Mouse (Mus musculus) thymus, postnatal 14 days (tissue): ENCODE measurements around the gene Schip1.

ENCODE experiments used
- DNase-seq: peaks from one replicate; pipeline ENCODE4 v3.0.0; 2021

Schip1 gene

DNA sequence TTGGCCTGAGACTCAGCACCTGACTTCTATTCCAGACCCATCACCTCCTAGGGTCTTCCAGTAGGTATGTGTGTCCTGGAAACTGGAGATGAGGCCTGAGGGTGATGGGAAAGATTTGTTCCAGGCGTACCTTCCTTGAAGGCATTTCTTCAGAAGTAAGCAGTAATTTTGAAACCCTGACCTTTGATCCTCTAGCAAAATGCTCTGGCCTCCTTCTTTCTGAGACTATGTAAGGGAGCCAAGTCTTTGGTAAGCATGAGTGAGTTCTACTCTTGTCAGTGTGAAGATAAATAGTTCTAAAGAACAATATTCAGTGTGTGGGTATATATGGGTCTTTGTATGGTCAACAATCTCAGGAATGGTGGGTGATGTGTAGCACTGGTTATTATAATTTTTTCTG is 65.8 kb downstream of the Schip1 start:
- DNase-seq: no peak

DNA sequence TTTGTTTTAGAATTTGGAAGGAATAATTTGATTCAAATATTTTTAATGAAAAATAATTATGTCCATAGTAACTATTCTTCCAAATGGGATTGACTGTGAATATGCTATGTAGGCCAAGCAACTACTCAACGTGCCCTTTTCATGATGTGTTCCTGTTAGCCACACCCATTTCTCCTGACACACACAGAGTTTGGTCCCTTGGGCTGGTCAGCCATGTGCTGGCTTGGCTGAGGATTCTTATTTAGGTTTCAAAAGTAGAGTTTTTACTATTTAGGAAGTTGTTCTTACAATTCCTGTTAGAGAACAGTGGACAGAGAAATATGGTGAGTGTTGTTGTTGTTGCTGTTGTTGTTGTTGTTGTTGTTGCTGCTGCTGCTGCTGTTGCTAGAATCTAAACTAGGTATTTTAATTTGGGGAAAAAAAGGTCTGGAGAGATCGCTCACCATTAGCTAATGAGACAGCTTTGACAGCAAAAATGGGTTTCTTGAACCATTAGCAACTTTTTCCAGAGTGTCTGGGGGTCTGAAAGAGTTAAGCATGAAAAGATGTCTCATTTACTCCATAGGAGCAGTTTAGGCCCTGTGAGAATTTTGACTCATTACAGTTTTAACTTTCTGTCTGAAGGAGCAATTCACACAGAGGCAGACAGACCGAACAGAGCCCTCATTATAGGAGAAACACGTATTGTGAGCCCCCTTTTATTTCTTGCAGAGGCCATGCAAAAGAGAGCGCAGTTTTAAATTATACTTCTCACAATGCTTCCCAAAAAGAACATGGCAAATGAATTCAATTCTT is 74.4 kb downstream of the Schip1 start:
- DNase-seq: no peak

DNA sequence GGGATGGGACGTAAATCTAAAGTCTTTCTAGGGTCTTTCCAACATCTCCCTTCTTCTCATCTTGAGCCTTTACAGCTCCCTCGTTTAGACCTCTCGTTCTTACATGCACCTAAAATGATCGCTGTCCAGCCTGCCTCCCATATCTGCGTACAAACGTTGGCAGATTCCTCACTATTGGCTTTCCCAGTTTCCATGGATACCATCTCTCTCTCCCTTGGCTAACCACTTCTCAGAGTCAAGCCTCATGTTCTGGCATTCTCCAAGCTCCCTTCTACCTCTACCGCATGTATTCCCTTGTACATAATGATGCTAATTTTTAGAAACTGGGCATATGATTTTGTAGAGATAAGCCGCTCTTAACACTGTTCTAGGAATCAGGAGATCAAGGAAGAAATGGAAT is 86.1 kb downstream of the Schip1 start:
- no peak for DNase-seq

DNA sequence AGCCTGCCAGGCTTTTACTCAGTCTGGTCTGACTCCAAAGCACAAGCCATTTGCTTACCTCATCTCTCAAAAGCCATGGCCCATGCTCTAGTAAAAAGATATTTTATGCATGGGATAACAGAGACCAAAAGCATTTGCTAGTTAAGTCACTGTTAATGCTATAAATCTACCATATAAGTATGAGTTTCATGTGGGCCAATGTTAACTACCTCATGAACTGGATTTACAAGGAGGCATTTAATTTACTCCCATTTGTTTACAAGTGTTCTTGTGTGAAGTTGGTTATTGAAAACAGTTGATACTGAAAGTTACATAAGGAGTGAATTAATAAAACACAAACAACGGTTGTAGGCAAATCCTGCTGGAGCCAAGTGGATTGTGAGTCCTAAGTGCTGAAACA is 95.6 kb downstream of the Schip1 start:
- DNase-seq: no peak

DNA sequence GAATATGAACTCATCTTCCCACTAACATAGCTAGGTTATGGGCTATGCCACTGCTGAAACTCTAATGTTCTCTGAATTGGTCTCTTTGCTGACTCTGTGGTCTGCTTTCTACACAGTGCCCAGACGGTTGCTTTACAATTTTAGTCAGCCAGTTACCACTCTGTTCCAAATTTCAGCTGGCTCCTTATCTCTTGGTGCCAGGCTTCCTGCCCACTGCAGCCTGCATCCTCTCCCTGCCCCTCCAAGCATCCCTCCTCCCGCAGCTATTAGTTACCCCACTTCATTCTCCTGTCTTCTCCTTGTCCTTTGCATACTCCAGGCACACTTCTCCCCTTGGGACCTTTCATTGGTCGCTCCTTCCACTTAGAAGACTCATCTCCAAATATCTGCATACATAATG is 96.2 kb downstream of the Schip1 start:
- DNase-seq: no peak

DNA sequence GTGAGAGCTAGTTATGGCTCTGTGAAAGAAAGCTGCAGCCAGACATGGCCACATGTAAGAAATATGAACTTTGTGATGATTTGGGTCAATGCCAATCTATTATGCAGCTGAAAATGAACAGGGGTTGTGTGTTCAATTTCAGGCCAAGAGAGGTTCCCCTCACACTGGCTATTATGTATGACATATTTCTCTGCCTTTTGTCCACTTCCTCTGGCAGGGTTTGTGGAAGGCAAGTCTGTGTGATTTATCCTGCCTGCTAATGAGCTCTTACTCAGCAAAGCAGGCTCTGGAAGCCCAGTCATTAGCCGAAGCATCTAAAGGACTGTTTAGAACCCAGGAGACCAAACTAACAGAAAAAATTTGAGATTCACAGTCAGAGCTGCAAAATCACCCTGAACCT is 113.6 kb downstream of the Schip1 start:
- DNase-seq: no peak

DNA sequence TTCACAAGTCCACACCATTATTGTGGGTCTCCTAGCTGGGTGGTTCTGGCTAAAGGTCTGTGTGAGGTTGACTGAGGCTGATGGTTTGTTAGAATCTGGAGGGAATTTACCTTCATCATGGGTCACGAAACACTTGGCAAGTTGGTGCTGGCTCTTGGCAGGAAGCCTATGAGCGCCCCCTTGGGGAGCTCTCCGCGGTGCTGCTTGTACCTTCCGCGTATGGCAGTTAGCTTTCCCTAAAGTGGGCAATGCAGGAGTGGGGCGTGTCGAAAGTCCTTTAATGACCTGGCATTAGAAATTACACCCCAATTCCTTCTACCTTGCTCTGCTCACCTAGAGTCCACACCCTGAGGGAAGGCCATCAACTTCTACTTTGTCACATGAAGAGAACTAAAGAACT is 122.9 kb downstream of the Schip1 start:
- DNase-seq: no peak

DNA sequence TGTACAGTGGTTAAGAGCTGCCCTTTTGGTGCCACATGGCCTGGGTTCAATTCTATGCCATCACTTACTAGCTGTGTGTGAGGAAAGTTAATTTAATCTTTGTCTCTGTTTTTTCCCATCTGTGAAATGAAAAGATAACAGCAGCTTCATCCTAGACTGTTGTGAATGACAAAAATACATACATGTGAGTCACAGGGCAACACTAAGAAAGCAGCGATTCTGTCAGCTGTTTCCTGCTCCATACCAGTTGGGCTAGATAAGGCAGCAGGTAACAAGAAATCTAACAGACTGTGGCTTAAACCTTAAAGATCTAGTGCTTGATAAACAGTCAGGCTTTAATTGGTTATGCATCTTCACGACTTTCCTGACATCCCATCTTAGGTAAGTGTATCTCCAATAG is 124.5 kb downstream of the Schip1 start:
- DNase-seq: no peak

DNA sequence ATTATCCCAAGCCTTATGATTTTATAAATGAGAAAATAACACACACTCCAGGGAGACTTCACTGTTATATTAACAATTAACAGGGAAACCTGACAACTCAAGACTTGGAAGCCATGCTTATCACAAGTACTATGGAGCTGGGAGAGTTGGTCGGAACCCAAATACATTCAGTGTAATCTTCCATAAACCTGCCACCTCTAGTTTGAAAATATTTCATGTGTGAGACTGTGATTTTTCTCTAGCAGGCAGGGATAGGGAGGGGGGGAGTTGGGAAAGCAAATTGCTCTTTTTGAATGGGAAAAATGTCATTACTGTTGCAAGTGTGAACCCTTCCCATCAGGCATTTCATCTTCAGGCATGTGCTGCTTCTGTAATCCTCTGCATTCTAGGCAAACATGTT is 132.3 kb downstream of the Schip1 start:
- no peak for DNase-seq

DNA sequence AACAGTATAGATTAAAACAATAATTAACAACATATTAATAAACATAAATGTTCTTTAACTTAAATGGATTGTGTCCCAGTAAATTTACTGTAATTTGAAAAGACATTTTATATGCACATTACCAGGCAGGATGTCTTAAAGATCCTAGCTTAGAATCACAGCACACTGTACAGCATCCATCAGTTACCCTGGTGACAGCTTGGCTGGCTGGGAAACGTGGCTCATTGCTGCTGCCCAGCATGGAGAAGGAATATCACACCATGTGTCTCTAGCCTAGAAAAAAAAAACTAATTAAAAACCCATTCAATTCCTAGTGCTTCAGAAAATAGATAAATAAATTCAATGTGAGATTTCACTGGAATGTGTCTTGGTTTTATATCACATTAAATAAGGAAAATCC is 136.6 kb downstream of the Schip1 start:
- DNase-seq: no peak

DNA sequence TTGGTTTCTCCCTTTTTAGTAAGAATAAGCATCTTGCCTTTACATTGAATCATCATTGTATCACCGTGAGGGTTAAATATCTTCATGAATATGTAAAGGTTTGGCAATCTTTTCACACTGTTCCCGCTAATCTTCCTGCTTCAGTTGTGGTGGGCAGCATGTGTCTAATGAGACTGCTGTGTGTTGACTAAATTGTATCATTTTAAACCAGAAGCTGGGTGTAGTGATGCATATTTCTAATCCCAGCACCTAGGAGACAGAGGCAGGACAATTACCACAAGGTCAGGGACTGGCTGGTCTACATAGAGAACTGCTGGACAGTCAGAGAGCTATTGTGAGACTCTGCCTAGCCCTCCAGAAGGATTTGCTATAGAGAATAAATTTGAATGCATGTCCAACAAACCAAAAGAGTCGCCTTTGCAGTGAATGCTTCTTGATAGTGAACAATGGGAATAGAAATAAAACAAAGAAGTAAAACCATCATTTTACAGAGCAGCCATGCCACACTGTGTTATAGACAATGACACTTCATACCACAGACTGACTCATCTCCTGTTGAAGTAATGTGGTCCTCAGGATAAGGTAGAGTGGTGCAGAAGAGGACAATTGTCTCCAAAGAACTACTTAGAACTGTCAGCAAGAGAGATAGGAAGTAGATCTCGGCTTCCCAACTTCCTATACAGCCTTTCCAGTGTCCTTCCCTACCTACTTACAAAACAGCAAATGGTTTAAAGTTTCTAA is 137.7 kb downstream of the Schip1 start:
- DNase-seq: no peak

DNA sequence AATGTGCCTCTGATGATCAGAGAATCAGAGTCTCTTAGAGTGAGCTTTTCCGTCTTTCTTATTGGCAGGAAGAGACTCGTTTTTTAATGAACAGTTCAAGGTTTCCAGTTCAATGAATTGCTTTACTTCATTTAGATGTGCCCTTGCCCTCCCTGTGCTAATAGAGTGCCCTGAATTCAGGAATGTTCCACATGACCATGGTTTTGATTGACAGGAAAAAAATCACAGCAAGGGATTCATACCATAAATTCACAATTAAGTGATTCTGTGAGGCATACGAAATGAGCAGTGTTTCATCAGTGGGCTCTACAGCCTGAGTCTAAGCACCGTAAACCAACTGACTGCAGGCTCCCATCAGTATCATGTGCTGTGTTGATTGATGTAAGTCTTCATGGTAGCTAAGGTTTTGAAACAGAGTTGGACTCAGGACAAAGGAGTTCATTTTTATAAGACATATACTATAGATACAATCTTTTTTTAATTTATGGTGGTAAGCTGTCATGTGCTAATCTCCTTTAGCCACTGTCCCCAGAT is 139.4 kb downstream of the Schip1 start:
- no peak for DNase-seq

DNA sequence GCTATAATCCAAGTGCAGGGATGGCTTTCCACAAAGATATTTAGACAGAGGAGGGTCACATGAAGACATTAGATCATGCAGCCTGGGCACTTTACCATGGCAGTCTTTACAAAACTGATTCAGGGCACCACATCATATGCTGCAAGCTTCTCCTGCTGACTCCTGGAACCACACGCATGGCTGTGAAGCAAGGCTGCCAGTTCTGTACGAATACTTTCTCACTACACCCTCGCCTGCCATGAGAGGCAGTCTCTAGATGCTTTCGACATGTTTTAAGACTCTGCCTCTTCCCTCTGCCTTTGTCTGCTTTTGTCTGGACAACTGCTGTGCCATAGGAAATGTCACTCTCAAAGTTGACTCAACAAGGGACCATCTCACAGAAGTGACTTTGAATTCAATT is 145.8 kb downstream of the Schip1 start:
- no peak for DNase-seq

DNA sequence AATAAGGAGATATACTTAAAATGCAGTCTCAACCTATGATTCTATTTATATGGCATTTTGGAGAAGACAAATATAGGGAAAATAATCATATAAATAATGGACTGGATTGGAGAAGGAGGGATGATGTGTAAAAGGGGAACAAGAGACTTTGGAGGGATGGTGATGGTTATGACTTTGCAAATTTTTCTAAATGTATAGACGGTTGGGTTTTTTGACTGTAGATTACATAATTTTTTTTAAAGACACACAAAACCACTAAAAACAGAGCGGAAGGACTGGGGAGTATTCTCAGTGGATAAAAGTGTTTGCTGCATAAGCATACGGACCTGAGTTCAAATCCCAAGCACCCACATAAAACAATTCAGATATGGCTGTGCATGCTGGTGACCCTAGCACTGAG is 156.8 kb downstream of the Schip1 start:
- no peak for DNase-seq

DNA sequence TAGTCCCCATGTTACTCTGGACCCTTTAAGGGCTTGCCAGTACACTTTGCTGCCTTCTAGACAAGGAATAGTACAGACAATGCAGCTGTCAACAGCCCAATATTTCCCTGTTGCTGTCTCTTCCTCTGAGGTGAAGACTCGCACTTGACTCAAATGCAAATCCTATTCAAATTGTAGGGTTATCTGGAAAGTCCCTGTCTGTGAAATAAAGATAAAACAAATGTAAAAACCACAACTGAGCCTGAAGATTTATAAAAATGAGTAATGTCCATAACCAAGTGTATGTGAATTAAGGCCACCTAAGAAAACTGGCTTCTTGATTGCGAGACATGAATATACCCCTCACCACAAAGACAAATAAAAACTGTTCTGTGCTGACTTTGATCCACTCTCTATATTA is 175.3 kb downstream of the Schip1 start:
- DNase-seq: no peak

DNA sequence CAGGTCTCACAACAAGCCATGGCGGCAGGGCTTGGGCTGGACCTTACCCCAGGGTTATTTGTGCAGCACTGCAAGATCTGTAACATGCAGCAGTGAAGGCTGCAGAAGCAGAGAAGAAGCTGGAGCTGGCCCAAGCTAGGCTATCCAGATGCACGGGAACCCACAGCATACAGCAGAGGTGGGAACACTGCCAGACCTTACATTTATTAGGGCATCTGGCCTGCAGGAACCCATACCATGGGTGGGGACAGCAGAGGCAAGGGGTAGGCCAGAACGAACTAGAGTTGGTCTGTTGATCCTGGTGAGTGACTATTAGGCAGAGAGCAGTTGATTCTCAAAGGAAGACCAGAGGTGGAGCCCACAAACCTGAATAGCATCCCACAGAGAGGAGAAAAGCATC is 178.6 kb downstream of the Schip1 start:
- no peak for DNase-seq

DNA sequence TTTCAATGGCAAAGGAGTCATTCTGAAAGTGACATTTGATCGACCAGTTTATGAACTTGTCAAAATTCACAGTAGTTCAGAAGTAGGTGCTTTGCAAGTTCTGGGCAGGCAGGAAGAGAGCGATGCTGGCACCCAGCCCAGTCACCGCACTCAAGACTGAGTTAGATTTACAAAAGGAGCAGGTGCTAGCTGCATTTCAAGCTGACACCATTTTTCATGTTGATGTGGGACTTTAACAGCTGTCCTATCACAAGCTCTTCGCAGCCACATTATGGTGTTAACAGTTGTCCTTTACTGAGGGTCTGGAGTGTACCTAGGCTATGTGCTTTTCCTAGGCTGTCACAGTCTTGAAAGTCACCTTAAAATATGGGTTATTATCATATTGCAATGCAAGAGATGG is 181.6 kb downstream of the Schip1 start:
- DNase-seq: no peak

DNA sequence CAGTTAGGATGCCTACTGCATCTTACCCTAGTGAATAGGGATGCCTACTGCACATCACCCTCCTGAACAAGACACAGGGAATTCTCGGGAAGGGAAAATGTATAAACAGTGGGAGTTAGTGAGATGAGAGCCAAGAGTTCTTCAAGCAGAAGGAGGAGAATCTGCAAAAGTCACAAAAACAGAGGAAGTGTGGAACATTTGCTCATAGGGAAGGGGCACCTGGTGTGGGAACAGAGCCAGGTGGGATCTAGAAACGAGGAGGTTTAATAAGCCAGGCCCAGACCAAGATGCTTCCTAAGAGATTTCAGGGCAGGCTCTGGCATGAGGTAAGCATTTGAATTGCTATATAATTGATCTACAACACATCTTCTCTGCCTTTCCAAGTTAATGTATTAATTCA is 186.0 kb downstream of the Schip1 start:
- DNase-seq: no peak

DNA sequence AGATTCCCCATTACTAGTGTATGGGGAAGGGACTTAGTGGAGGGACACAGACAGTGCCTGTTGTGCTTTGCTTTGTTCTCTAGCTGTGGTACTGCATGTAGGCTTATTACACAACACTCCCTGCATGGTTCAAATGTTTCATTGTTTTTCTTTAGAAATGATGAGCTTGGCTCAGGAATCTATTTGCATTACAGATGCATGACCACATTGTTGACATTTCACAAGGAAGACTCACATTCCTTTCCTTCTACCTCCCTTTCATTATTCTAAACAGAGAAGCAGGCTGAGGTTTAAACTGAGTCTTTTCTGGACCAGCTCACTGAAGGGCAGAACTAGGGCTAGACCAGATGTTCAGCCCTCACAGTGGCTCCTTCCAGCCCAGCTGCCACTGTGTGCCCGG is 187.7 kb downstream of the Schip1 start:
- no peak for DNase-seq

DNA sequence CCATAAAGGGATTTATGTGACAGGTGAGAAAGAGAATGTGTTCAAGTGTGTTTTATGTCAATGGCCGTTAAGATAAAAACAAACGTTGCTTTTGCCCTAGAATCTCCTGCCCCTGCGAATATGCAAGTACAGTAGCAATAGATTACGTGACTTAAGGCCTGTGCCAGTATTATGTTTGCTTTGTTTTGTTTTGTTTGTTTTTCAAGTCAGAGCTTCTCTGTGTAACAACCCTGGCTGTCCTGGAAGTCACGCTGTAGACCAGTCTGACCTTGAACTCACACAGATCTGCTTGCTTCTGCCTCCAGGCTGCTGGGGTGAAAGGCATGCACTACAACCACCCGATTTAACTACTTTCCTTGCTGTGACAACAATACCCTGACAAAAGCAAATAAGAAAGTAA is 197.7 kb downstream of the Schip1 start:
- no peak for DNase-seq

DNA sequence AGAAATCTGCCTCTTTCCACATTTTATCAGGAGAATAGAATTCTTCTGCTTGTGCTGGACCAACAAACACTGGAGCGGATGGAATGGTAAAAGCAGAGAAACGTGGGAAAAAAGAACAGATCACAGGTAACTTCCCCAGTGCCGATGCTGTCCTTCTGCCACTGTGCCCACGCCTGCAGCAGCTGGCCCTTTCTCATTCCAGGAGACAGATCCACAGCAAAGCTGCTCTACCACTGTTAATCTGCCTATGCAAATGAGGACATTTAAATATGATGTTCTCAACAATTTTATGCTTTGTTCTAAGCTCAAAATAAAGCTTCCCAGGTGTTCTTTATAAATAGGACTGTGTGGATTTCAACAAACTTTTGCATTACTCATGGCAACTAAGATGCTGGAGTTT is 203.3 kb downstream of the Schip1 start:
- no peak for DNase-seq

DNA sequence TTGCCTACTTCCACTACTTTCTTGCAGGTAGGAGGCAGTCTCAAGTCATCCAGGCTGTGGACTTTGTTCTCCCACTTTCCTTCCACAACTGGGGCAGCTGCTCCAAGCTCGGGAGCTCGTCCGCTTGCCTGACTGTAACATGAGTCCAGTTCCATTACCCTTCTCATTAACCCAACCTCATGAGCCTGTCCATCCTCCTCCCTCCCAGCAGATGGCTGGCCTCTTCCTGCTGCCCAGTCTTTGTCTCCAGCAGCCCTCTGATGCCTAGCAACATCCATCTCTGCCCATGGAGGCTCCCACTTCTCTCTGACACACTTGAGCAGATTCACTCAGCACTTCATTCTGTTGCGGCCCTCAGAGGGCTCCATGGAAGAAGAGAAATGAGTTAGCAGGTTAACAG is 204.6 kb downstream of the Schip1 start:
- DNase-seq: no peak

DNA sequence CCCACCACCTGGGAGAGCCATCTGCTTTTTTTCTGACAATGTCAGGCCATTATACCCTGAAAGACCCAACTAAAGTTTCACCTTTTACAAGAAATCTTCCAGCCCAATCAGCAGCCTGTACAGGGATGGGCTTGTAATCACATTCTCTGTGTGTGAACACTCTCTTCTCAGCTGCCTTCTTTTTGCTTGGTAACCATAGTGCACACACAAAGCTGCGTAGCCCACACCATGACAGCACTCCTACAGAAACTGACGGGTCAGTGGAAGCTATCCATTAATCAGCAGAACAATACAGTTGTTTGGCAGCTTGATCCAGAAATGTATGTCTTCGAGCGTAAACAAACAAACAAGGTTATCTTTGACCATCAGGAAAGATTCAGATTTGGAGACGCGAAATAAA is 205.6 kb downstream of the Schip1 start:
- DNase-seq: no peak

DNA sequence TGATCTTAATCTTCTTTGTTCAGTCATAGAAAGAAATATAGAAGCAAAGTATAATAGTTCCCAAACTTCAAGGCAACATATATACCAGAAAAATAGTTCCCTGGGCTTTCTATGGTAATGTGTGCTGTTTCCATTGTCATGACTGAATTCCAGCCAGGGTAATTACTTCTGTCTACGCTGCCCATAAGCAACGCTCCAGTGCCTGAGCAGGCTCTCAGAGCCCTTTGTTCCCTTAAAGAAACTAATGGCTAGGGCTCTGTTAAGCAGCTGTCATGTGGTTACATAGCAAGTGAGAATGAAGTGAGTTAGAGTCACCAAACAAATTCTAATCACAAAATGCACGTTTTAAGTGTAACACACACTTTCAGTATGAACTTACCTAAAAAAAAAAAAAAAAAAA is 206.9 kb downstream of the Schip1 start:
- no peak for DNase-seq

DNA sequence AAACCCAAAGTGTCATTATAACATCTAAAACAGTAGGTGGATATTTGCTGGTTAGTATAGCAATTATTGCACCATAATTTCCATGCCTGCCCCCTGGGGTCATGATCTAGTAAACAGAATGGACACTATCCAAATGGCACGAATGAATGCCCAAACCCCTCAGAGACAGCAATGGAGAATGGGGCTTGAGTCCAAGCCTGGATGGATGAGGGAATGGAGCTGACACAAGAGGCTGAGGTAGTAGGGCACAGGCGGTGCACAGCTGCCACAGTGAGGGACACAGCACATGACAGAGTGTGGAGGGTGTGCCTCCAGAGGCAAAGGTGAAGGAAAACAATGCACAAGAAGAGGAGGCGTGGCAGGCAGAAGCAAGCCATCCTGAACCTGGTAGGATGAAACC is 207.3 kb downstream of the Schip1 start:
- no peak for DNase-seq
